In genomic region chr11:77196181-77197143, GRCm38 (mm10) we compare ENCODE assay signal across 9 mouse cellular contexts. TPM values are rescaled to one million over a fixed set of nuclear protein-coding genes. Genes with fewer than 3 reads are reported as not detected.
DNase-seq lines count a peak whose midpoint lies in the region; ATAC-seq lines count a peak whose summit lies in the region.
"Had no signal": no experiment of that assay in that cellular context is flagged by ENCODE, and none has a peak within 500 bp of the region (broad histone marks: within the 10 kb centered on the region; RNA-seq: fewer than 3 reads in every experiment).

No protein-coding gene starts in this region.

- no peaks in the 10 kb centered on the region for H3K36me3 ChIP-seq in heart, embryonic 11.5 days (ENCODE audit: control insufficient read depth, insufficient read depth, low read length)
- H3K36me3 ChIP-seq in heart, embryonic 15.5 days, result no peaks in the 10 kb centered on the region
- no peaks in the 10 kb centered on the region for H3K36me3 ChIP-seq in limb, embryonic 10.5 days
- H3K36me3 ChIP-seq: midbrain, embryonic 15.5 days had no signal

- H3K4me3 ChIP-seq in heart, embryonic 11.5 days (ENCODE audit: low read depth, low read length), result no peak overlapping the region
- H3K4me3 ChIP-seq in heart, embryonic 15.5 days, result no peak overlapping the region
- no peak overlapping the region for H3K4me3 ChIP-seq in limb, embryonic 10.5 days
- H3K4me3 ChIP-seq: midbrain, embryonic 15.5 days had no signal

- ATAC-seq in heart, embryonic 11.5 days (replicated peaks; ENCODE audit: insufficient number of reproducible peaks, low FRiP score, low TSS enrichment), result no peak
- ATAC-seq in heart, embryonic 15.5 days (replicated peaks; ENCODE audit: insufficient number of reproducible peaks, insufficient read depth, low FRiP score, low read depth), result no peak
- ATAC-seq: midbrain, embryonic 15.5 days had no signal

- H3K4me2 ChIP-seq in heart, embryonic 11.5 days, result no peak overlapping the region
- H3K4me2 ChIP-seq in heart, embryonic 15.5 days, result no peak overlapping the region
- H3K4me2 ChIP-seq: midbrain, embryonic 15.5 days had no signal

- no peak for DNase-seq in heart, postnatal 25 days (ENCODE audit: low spot score)
- DNase-seq in limb, embryonic 10.5 days (ENCODE audit: low spot score), result no peak
- DNase-seq in natural killer cell, adult 2 months (ENCODE audit: low spot score in 2 of 2), result peak; percentile 44 to 46
- no peak for DNase-seq in layer of hippocampus, adult 8-10 months (ENCODE audit: low spot score in 2 of 2)
- DNase-seq in right cerebral cortex, postnatal 25 days, result no peak
- DNase-seq in left cerebral cortex, adult 11 months (ENCODE audit: low spot score), result no peak

- WGBS in heart, embryonic 11.5 days (ENCODE audit: insufficient replicate concordance), result 41% methylated on average over 4 of the region's 4 CpGs
- 37% methylated on average over 4 of the region's 4 CpGs for WGBS in heart, embryonic 15.5 days
- WGBS in limb, embryonic 10.5 days, result 44% methylated on average over 4 of the region's 4 CpGs

- intact Hi-C loops in heart, postnatal 25 days (cut with DNase I), result no loop called here

- H3K27me3 ChIP-seq in heart, embryonic 11.5 days (ENCODE audit: control insufficient read depth, insufficient read depth, low read length), result no peaks in the 10 kb centered on the region
- H3K27me3 ChIP-seq in heart, embryonic 15.5 days, result no peaks in the 10 kb centered on the region
- no peaks in the 10 kb centered on the region for H3K27me3 ChIP-seq in limb, embryonic 10.5 days (ENCODE audit: low read depth, poor library complexity, severe bottlenecking)

- peaks cover 18% of the 10 kb centered on the region for H3K4me1 ChIP-seq in heart, embryonic 11.5 days (ENCODE audit: control insufficient read depth, insufficient read depth, low read length)
- peaks cover 25% of the 10 kb centered on the region for H3K4me1 ChIP-seq in heart, embryonic 15.5 days (replicated peaks)
- H3K4me1 ChIP-seq in limb, embryonic 10.5 days, result peaks cover 19% of the 10 kb centered on the region

- no peaks in the 10 kb centered on the region for H3K9me3 ChIP-seq in heart, embryonic 11.5 days (replicated peaks; ENCODE audit: control insufficient read depth, low read length)
- H3K9me3 ChIP-seq in heart, embryonic 15.5 days (replicated peaks), result no peaks in the 10 kb centered on the region
- H3K9me3 ChIP-seq in limb, embryonic 10.5 days (replicated peaks), result no peaks in the 10 kb centered on the region
- H3K9me3 ChIP-seq: midbrain, embryonic 15.5 days had no signal

- H3K9ac ChIP-seq in heart, embryonic 11.5 days (ENCODE audit: low read depth, low read length), result no peak overlapping the region
- no peak overlapping the region for H3K9ac ChIP-seq in heart, embryonic 15.5 days
- H3K9ac ChIP-seq: midbrain, embryonic 15.5 days had no signal

- peak overlapping the region; percentile 67 for H3K27ac ChIP-seq in heart, embryonic 11.5 days (ENCODE audit: low read depth, low read length)
- H3K27ac ChIP-seq in heart, embryonic 15.5 days, result peak overlapping the region; percentile 21; the same call in 1 of the 2 replicates
- H3K27ac ChIP-seq in limb, embryonic 10.5 days, result peak overlapping the region; percentile 25; the same call in 1 of the 2 replicates
- H3K27ac ChIP-seq: midbrain, embryonic 15.5 days had no signal

RNA-seq across cellular contexts. Expression of gene Efcab5, which starts 7.7 kb away (rescaled TPM):
- 0.42 and 0.52 TPM in 2 replicates for polyA plus RNA-seq in heart, embryonic 11.5 days (2014; fragmentation: Nextera tagmentation; extraction: Ambion mirVana)
- under 1 TPM; 0.25 to 0.65 TPM for total RNA-seq in heart, postnatal 25 days (2021)
- polyA plus RNA-seq in heart, embryonic 15.5 days (2015; fragmentation: Nextera tagmentation; extraction: Ambion mirVana), result 0.28 and 0.30 TPM in 2 replicates
- polyA plus RNA-seq in limb, embryonic 10.5 days (2016; fragmentation: Nextera tagmentation; extraction: Ambion mirVana), result 0.09 and 0.16 TPM in 2 replicates
- total RNA-seq in layer of hippocampus, adult 8-10 months (2022), result 1 to 10 TPM; 3.0 to 6.1 (median 4.4) TPM

RNA-seq across cellular contexts. Expression of gene Ssh2, which starts 19.6 kb away (rescaled TPM):
- 22.8 and 25.7 TPM in 2 replicates for polyA plus RNA-seq in heart, embryonic 11.5 days (2014; fragmentation: Nextera tagmentation; extraction: Ambion mirVana)
- 10 to 100 TPM; 80.0 to 87.7 TPM for total RNA-seq in heart, postnatal 25 days (2021)
- polyA plus RNA-seq in heart, embryonic 15.5 days (2015; fragmentation: Nextera tagmentation; extraction: Ambion mirVana), result 22.0 and 22.2 TPM in 2 replicates
- 6.6 and 8.8 TPM in 2 replicates for polyA plus RNA-seq in limb, embryonic 10.5 days (2016; fragmentation: Nextera tagmentation; extraction: Ambion mirVana)
- 10 to 100 TPM; 33.1 to 38.3 (median 36.1) TPM for total RNA-seq in layer of hippocampus, adult 8-10 months (2022)

Comparison
In these comparisons a context has a peak if more than half of its experiments do, and no peak if none do; other contexts are left out.
1. DNase-seq: peak in natural killer cell, adult 2 months (2 of 2); none in heart, postnatal 25 days (single experiment), limb, embryonic 10.5 days (single experiment), layer of hippocampus, adult 8-10 months (0 of 2), right cerebral cortex, postnatal 25 days (single experiment) and left cerebral cortex, adult 11 months (single experiment).
2. Peak in every context shown above with its lines, with median percentiles within 50 percentile points of each other: H3K27ac ChIP-seq.